ENCODE assay signal across 22 mouse cellular contexts in genomic region chr5:122635228-122635627, GRCm38 (mm10). TPM values are rescaled to one million over a fixed set of nuclear protein-coding genes. Genes with fewer than 3 reads are reported as not detected.
DNase-seq lines count a peak whose midpoint lies in the region; ATAC-seq and TF ChIP-seq lines count a peak whose summit lies in the region.
"Had no signal": no experiment of that assay in that cellular context is flagged by ENCODE, and none has a peak within 500 bp of the region (broad histone marks: within the 10 kb centered on the region; RNA-seq: fewer than 3 reads in every experiment).

No protein-coding gene starts in this region.

- H3K9me3 ChIP-seq in CH12.LX (replicated peaks; ENCODE audit: low read length) = no peaks in the 10 kb centered on the region
- no peaks in the 10 kb centered on the region for H3K9me3 ChIP-seq in midbrain, embryonic 11.5 days (ENCODE audit: control insufficient read depth, low read length)
- H3K9me3 ChIP-seq: embryonic facial prominence, embryonic 10.5 days; embryonic facial prominence, embryonic 12.5 days; forebrain, embryonic 13.5 days; forebrain, embryonic 15.5 days had no signal

- in situ Hi-C loops in CH12.LX (cut with MboI; ENCODE audit: low pct_ligation_motif_present, low pct_unique_long_range_greater_than_20kb, low sequenced_read_pairs) = loop anchor here (25.0 kb wide), 1 partner anchor 498 kb away; the partner anchor contains the start of gene Ccdc63

- no peaks in the 10 kb centered on the region for H3K36me3 ChIP-seq in testis, adult 2 months (ENCODE audit: control insufficient read depth, insufficient read depth, low read length)
- H3K36me3 ChIP-seq in CH12.LX (replicated peaks in 1 of 2; ENCODE audit: control insufficient read depth in 1 of 2, insufficient read depth in 1 of 2, low read length in 1 of 2) = no peaks in the 10 kb centered on the region
- H3K36me3 ChIP-seq in midbrain, embryonic 11.5 days (ENCODE audit: control insufficient read depth, insufficient read depth, low read length) = no peaks in the 10 kb centered on the region
- H3K36me3 ChIP-seq: embryonic facial prominence, embryonic 10.5 days; embryonic facial prominence, embryonic 12.5 days; forebrain, embryonic 15.5 days had no signal

- no peak for ATAC-seq in frontal cortex, adult (ENCODE audit: low TSS enrichment)
- no peak for ATAC-seq in midbrain, embryonic 11.5 days (ENCODE audit: low FRiP score)
- ATAC-seq: CD4-positive, CD25-positive, alpha-beta regulatory T cell, adult 4 months; forebrain, embryonic 13.5 days; forebrain, embryonic 15.5 days; forebrain, postnatal 0 days had no signal

- TF ChIP-seq POLR2A in testis, adult 2 months (IDR thresholded peaks at IDR 0.05; ENCODE audit: control insufficient read depth, low read depth, low read length) = no peak
- no peak for TF ChIP-seq POLR2A in CH12.LX (IDR thresholded peaks at IDR 0.05; ENCODE audit: low read depth, low read length)

- TF ChIP-seq EP300 in CH12.LX (IDR thresholded peaks at IDR 0.05; ENCODE audit: low read length) = no peak

- no peak for TF ChIP-seq RAD21 in CH12.LX (IDR thresholded peaks at IDR 0.05; ENCODE audit: low read depth, low read length)

- dilution Hi-C loops in CH12.LX (cut with MboI; ENCODE audit: extremely low pct_ligation_motif_present, extremely low pct_unique_long_range_greater_than_20kb, low sequenced_read_pairs) = no loop called here

- no peak overlapping the region for H3K27ac ChIP-seq in testis, adult 2 months (ENCODE audit: control insufficient read depth, insufficient read depth, low read depth, low read length)
- H3K27ac ChIP-seq in CH12.LX (ENCODE audit: insufficient read depth, low read depth) = no peak overlapping the region
- H3K27ac ChIP-seq in midbrain, embryonic 11.5 days (ENCODE audit: low read depth, low read length) = no peak overlapping the region
- H3K27ac ChIP-seq: embryonic facial prominence, embryonic 10.5 days; embryonic facial prominence, embryonic 12.5 days; forebrain, embryonic 13.5 days; forebrain, embryonic 15.5 days had no signal

- no peaks in the 10 kb centered on the region for H3K79me2 ChIP-seq in CH12.LX (replicated peaks; ENCODE audit: control insufficient read depth, extremely low read depth, insufficient read depth, poor library complexity, severe bottlenecking)

- no peak for TF ChIP-seq CTCF in testis, adult 2 months (IDR thresholded peaks at IDR 0.05; ENCODE audit: control insufficient read depth, insufficient read depth, insufficient replicate concordance, low read depth, low read length)
- no peak for TF ChIP-seq CTCF in CH12.LX (conservative IDR thresholded peaks at IDR 0.05 in 1 of 2, IDR thresholded peaks at IDR 0.05 in 1 of 2; ENCODE audit: low read depth in 2 of 2, low read length in 2 of 2)

- no peak for DNase-seq in testis, postnatal 14 days (ENCODE audit: low spot score)
- DNase-seq in CH12.LX (ENCODE audit: extremely low read depth) (no peak), R1 (ENCODE audit: low read depth, low spot score) (peak; percentile 36)
- no peak for DNase-seq in frontal cortex, postnatal 14 days (ENCODE audit: low spot score in 2 of 2)
- DNase-seq in midbrain, embryonic 11.5 days (ENCODE audit: low spot score, missing footprints) = no peak
- DNase-seq: adrenal gland, adult 2 months; adrenal gland, postnatal 10 days; adrenal gland, postnatal 25 days; cerebellum, adult 11 months; cerebellum, adult 2 months; cerebellum, adult 9-10 months; cerebellum, postnatal 10 days; cerebellum, postnatal 25 days; forebrain, postnatal 0 days had no signal

- peak overlapping the region; percentile 36; the same call in 1 of the 2 replicates for H3K4me3 ChIP-seq in testis, adult 2 months (ENCODE audit: control insufficient read depth, low read depth, low read length)
- no peak overlapping the region for H3K4me3 ChIP-seq in CH12.LX (replicated peaks in 1 of 3; ENCODE audit: low read depth in 2 of 3, low read length in 2 of 3, poor library complexity in 1 of 3)
- no peak overlapping the region for H3K4me3 ChIP-seq in midbrain, embryonic 11.5 days (ENCODE audit: low read depth, low read length)
- H3K4me3 ChIP-seq: embryonic facial prominence, embryonic 10.5 days; embryonic facial prominence, embryonic 12.5 days; forebrain, embryonic 13.5 days; forebrain, embryonic 15.5 days had no signal

- H3K27me3 ChIP-seq in testis, adult 2 months (ENCODE audit: control insufficient read depth, insufficient read depth, low read length) = no peaks in the 10 kb centered on the region
- no peaks in the 10 kb centered on the region for H3K27me3 ChIP-seq in CH12.LX (replicated peaks)
- H3K27me3 ChIP-seq in midbrain, embryonic 11.5 days (ENCODE audit: control insufficient read depth, insufficient read depth, low read length) = no peaks in the 10 kb centered on the region
- H3K27me3 ChIP-seq: embryonic facial prominence, embryonic 12.5 days; forebrain, embryonic 13.5 days; forebrain, embryonic 15.5 days; Patski had no signal

- 86% methylated on average over 8 of the region's 8 CpGs for WGBS in midbrain, embryonic 11.5 days

- no peak overlapping the region for H3K4me2 ChIP-seq in CH12.LX (ENCODE audit: insufficient read depth, low read depth, poor library complexity, severe bottlenecking)
- no peak overlapping the region for H3K4me2 ChIP-seq in midbrain, embryonic 11.5 days
- H3K4me2 ChIP-seq: embryonic facial prominence, embryonic 12.5 days; forebrain, embryonic 13.5 days; forebrain, embryonic 15.5 days had no signal

- H3K9ac ChIP-seq in CH12.LX (ENCODE audit: insufficient read depth, low read depth) = no peak overlapping the region
- H3K9ac ChIP-seq in midbrain, embryonic 11.5 days (ENCODE audit: low read length) = no peak overlapping the region
- H3K9ac ChIP-seq: embryonic facial prominence, embryonic 12.5 days; forebrain, embryonic 13.5 days; forebrain, embryonic 15.5 days; forebrain, postnatal 0 days had no signal

- peaks cover 7% of the 10 kb centered on the region for H3K4me1 ChIP-seq in testis, adult 2 months (ENCODE audit: control insufficient read depth, insufficient read depth, low read length)
- peaks cover 8 to 16% of the 10 kb centered on the region in 2 experiments for H3K4me1 ChIP-seq in CH12.LX (ENCODE audit: control insufficient read depth in 1 of 2, insufficient read depth in 2 of 2)
- H3K4me1 ChIP-seq in midbrain, embryonic 11.5 days (ENCODE audit: control insufficient read depth, insufficient read depth, low read length) = 0 out of 2 replicates have a peak, but pooled peaks cover 3% of the 10 kb centered on the region
- H3K4me1 ChIP-seq: embryonic facial prominence, embryonic 12.5 days; forebrain, embryonic 15.5 days had no signal

TF ChIP-seq in CH12.LX, 34 proteins besides CTCF, POLR2A, EP300 and RAD21:
- TF ChIP-seq NRF1 (IDR thresholded peaks at IDR 0.05; ENCODE audit: low read depth, low read length) (no peak), CHD2 (IDR thresholded peaks at IDR 0.05; ENCODE audit: low read length) (no peak), JUND (conservative IDR thresholded peaks at IDR 0.05; ENCODE audit: low read depth, low read length) (no peak), ETS1 (conservative IDR thresholded peaks at IDR 0.05; ENCODE audit: low read depth, low read length) (no peak), ZMIZ1 (IDR thresholded peaks at IDR 0.05; ENCODE audit: low read depth, low read length) (no peak), MEF2A (IDR thresholded peaks at IDR 0.05; ENCODE audit: borderline replicate concordance, low read depth, low read length) (no peak), RCOR1 (conservative IDR thresholded peaks at IDR 0.05; ENCODE audit: low read depth, low read length) (no peak), USF2 (conservative IDR thresholded peaks at IDR 0.05; ENCODE audit: low read depth, low read length) (peak; percentile 78), BHLHE40 (IDR thresholded peaks at IDR 0.05; ENCODE audit: low read depth, low read length) (peak; percentile 49), KAT2A (IDR thresholded peaks at IDR 0.05; ENCODE audit: insufficient replicate concordance, low read length) (no peak), JUN (IDR thresholded peaks at IDR 0.05; ENCODE audit: insufficient read depth, low read depth, low read length) (no peak), MYC (IDR thresholded peaks at IDR 0.05; ENCODE audit: low read depth, low read length) (no peak), ZNF384 (IDR thresholded peaks at IDR 0.05; ENCODE audit: low read depth, low read length) (peak; percentile 60), PAX5 (IDR thresholded peaks at IDR 0.05; ENCODE audit: low read length) (no peak), IRF4 (IDR thresholded peaks at IDR 0.05; ENCODE audit: low read depth, low read length) (no peak), NELFE (IDR thresholded peaks at IDR 0.05; ENCODE audit: low read depth, low read length) (no peak), USF1 (IDR thresholded peaks at IDR 0.05; ENCODE audit: low read depth, low read length) (peak; percentile 74), ZC3H11A (IDR thresholded peaks at IDR 0.05; ENCODE audit: low read depth, low read length) (no peak), CHD1 (IDR thresholded peaks at IDR 0.05; ENCODE audit: low read depth, low read length) (no peak), ELF1 (IDR thresholded peaks at IDR 0.05; ENCODE audit: low read depth, low read length) (no peak)
TF ChIP-seq in CH12.LX: peak in this region for 4.

RNA-seq across cellular contexts. Expression of gene P2rx7, which starts 8.5 kb away (rescaled TPM):
- polyA plus RNA-seq in testis, adult 2 months (2012; rRNA removed) = 5.0 and 6.7 TPM in 2 replicates
- 0.59 and 0.76 TPM in 2 replicates for total RNA-seq in CH12.LX (2012; rRNA removed)
- total RNA-seq in CH12.LX (2014; rRNA removed) = 1.4 and 1.5 TPM in 2 replicates
- polyA plus RNA-seq in CH12.LX (2012; ENCODE audit: insufficient read length, low read depth) = 1.5 and 1.8 TPM in 2 replicates
- 0.63 and 0.92 TPM in 2 replicates for polyA plus RNA-seq in midbrain, embryonic 11.5 days (2014; fragmentation: Nextera tagmentation; extraction: Ambion mirVana)

RNA-seq across cellular contexts. Expression of gene Ift81, which starts 20.9 kb away (rescaled TPM):
- polyA plus RNA-seq in testis, adult 2 months (2012; rRNA removed) = 21.6 and 30.8 TPM in 2 replicates
- 3.4 and 5.0 TPM in 2 replicates for total RNA-seq in CH12.LX (2012; rRNA removed)
- total RNA-seq in CH12.LX (2014; rRNA removed) = 4.1 and 6.4 TPM in 2 replicates
- polyA plus RNA-seq in CH12.LX (2012; ENCODE audit: insufficient read length, low read depth) = 3.1 and 3.9 TPM in 2 replicates
- polyA plus RNA-seq in midbrain, embryonic 11.5 days (2014; fragmentation: Nextera tagmentation; extraction: Ambion mirVana) = 48.5 and 50.5 TPM in 2 replicates
